Mouse (Mus musculus): ENCODE data around the gene Il10ra. TPM values are rescaled to one million over a fixed set of nuclear protein-coding genes. Genes with fewer than 3 reads are reported as not detected.

Il10ra gene
- total RNA-seq, 1 experiment from 2014 or later = 8.2 TPM

- ATAC-seq (replicated peaks; ENCODE audit: low read depth, poor library complexity, severe bottlenecking) = no peak
Measured at GRCm38 (mm10) chr9:45261872-45262271, 7.1 kb downstream of the Il10ra start.

GRCm38 (mm10) chr9:45261466-45261865 lies 7.5 kb downstream of the Il10ra start:
- ATAC-seq (replicated peaks; ENCODE audit: low read depth, poor library complexity, severe bottlenecking) = no peak

- ATAC-seq (replicated peaks; ENCODE audit: low read depth, poor library complexity, severe bottlenecking) = no peak
Measured at GRCm38 (mm10) chr9:45259065-45259464, 9.9 kb downstream of the Il10ra start.

GRCm38 (mm10) chr9:45255967-45256366 lies 13.0 kb downstream of the Il10ra start:
- ATAC-seq (replicated peaks; ENCODE audit: low read depth, poor library complexity, severe bottlenecking) = no peak

GRCm38 (mm10) chr9:45255431-45255830 lies 13.5 kb downstream of the Il10ra start:
- ATAC-seq (replicated peaks; ENCODE audit: low read depth, poor library complexity, severe bottlenecking) = no peak

- no peak for ATAC-seq (replicated peaks; ENCODE audit: low read depth, poor library complexity, severe bottlenecking)
Measured at GRCm38 (mm10) chr9:45254605-45255004, 14.3 kb downstream of the Il10ra start.

- no peak for ATAC-seq (replicated peaks; ENCODE audit: low read depth, poor library complexity, severe bottlenecking)
Measured at GRCm38 (mm10) chr9:45254021-45254420, 14.9 kb downstream of the Il10ra start.

GRCm38 (mm10) chr9:45252395-45252794 lies 16.6 kb downstream of the Il10ra start:
- no peak for ATAC-seq (replicated peaks; ENCODE audit: low read depth, poor library complexity, severe bottlenecking)

GRCm38 (mm10) chr9:45251990-45252389 lies 17.0 kb downstream of the Il10ra start:
- ATAC-seq (replicated peaks; ENCODE audit: low read depth, poor library complexity, severe bottlenecking) = no peak

GRCm38 (mm10) chr9:45251281-45251680 lies 17.7 kb downstream of the Il10ra start:
- peak; percentile 78 for ATAC-seq (replicated peaks; ENCODE audit: low read depth, poor library complexity, severe bottlenecking)

- ATAC-seq (replicated peaks; ENCODE audit: low read depth, poor library complexity, severe bottlenecking) = no peak
Measured at GRCm38 (mm10) chr9:45250306-45250705, 18.6 kb downstream of the Il10ra start.

- ATAC-seq (replicated peaks; ENCODE audit: low read depth, poor library complexity, severe bottlenecking) = no peak
Measured at GRCm38 (mm10) chr9:45247536-45247935, 21.4 kb downstream of the Il10ra start.

GRCm38 (mm10) chr9:45246060-45246459 lies 22.9 kb downstream of the Il10ra start:
- ATAC-seq (replicated peaks; ENCODE audit: low read depth, poor library complexity, severe bottlenecking) = peak; percentile 79

GRCm38 (mm10) chr9:45245432-45245831 lies 23.5 kb downstream of the Il10ra start:
- no peak for ATAC-seq (replicated peaks; ENCODE audit: low read depth, poor library complexity, severe bottlenecking)

- ATAC-seq (replicated peaks; ENCODE audit: low read depth, poor library complexity, severe bottlenecking) = peak; percentile 78
Measured at GRCm38 (mm10) chr9:45241397-45241796, 27.6 kb downstream of the Il10ra start.

GRCm38 (mm10) chr9:45236744-45237143 lies 32.2 kb downstream of the Il10ra start:
- no peak for ATAC-seq (replicated peaks; ENCODE audit: low read depth, poor library complexity, severe bottlenecking)

GRCm38 (mm10) chr9:45235668-45236227 lies 33.2 kb downstream of the Il10ra start:
- peak; percentile 47 for ATAC-seq (replicated peaks; ENCODE audit: low read depth, poor library complexity, severe bottlenecking)

- ATAC-seq (replicated peaks; ENCODE audit: low read depth, poor library complexity, severe bottlenecking) = 0 out of 2 replicates have a peak, but pooled peaks have one; percentile 11
Measured at GRCm38 (mm10) chr9:45229359-45229758, 39.6 kb downstream of the Il10ra start.

GRCm38 (mm10) chr9:45221567-45221966 lies 47.4 kb downstream of the Il10ra start:
- ATAC-seq (replicated peaks; ENCODE audit: low read depth, poor library complexity, severe bottlenecking) = peak; percentile 93

GRCm38 (mm10) chr9:45219644-45220043 lies 49.3 kb downstream of the Il10ra start:
- ATAC-seq (replicated peaks; ENCODE audit: low read depth, poor library complexity, severe bottlenecking) = no peak

- no peak for ATAC-seq (replicated peaks; ENCODE audit: low read depth, poor library complexity, severe bottlenecking)
Measured at GRCm38 (mm10) chr9:45215526-45216179, 53.3 kb downstream of the Il10ra start.

- ATAC-seq (replicated peaks; ENCODE audit: low read depth, poor library complexity, severe bottlenecking) = no peak
Measured at GRCm38 (mm10) chr9:45212001-45212400, 56.9 kb downstream of the Il10ra start.

Measured in common myeloid progenitor, adult 5-6 weeks (primary cell).